Mouse (Mus musculus) G1E (cell line): Measurements from ENCODE around the gene Smoc2. TPM values are rescaled to one million over a fixed set of nuclear protein-coding genes. Genes with fewer than 3 reads are reported as not detected.

ENCODE experiments used
- ATAC-seq: 2 replicates; pipeline ENCODE4 v1.8.0; 2016; ENCODE audit warnings: mild to moderate bottlenecking; ENCODE audit not compliant: insufficient number of reproducible peaks, poor library complexity, low FRiP score, severe bottlenecking; ENCODE audit errors: extremely low read depth
- DNase-seq: peaks from one replicate; pipeline ENCODE4 v3.0.0; 2012; ENCODE audit warnings: low spot score
- H3K27me3 ChIP-seq: 2 replicates; pipeline ENCODE4 v1.6.1; 2012; ENCODE audit warnings: mild to moderate bottlenecking, low read length, inconsistent platforms; ENCODE audit not compliant: insufficient read depth
- H3K36me3 ChIP-seq: replicated peaks from 2 replicates; pipeline ENCODE3; 2012; ENCODE audit warnings: mild to moderate bottlenecking, inconsistent platforms
- H3K4me1 ChIP-seq: 2 replicates; pipeline ENCODE4 v1.6.1; 2012; ENCODE audit warnings: low read depth, low read length, inconsistent platforms, mixed read lengths; ENCODE audit not compliant: insufficient read depth
- H3K4me3 ChIP-seq: 2 replicates; pipeline ENCODE4 v1.5.1; 2012; ENCODE audit warnings: low read depth, mild to moderate bottlenecking, inconsistent platforms, low read length, moderate library complexity, mixed read lengths
- H3K9me3 ChIP-seq: replicated peaks from 2 replicates; pipeline ENCODE4 v1.6.1; 2012; ENCODE audit warnings: inconsistent platforms
- CTCF ChIP-seq: IDR thresholded peaks from 2 replicates; pipeline ENCODE4 v1.5.1; 2012; ENCODE audit warnings: low read depth, low read length, inconsistent platforms, mixed read lengths
- GATA1 ChIP-seq: IDR thresholded peaks from 2 replicates; pipeline ENCODE4 v1.6.1; 2012; ENCODE audit warnings: borderline replicate concordance, low read length, inconsistent platforms, mixed read lengths
- GATA2 ChIP-seq: IDR thresholded peaks from 2 replicates; pipeline ENCODE4 v1.6.1; 2012; ENCODE audit warnings: low read depth, low read length, inconsistent platforms, borderline replicate concordance
- POLR2AphosphoS5 ChIP-seq: IDR thresholded peaks from 2 replicates; pipeline ENCODE4 v1.6.1; 2012; ENCODE audit warnings: low read depth, low read length, inconsistent platforms; ENCODE audit not compliant: insufficient replicate concordance
- TAL1 ChIP-seq: conservative IDR thresholded peaks from 2 replicates; pipeline ENCODE4 v1.6.1; 2012; ENCODE audit warnings: low read depth, low read length, inconsistent platforms, mixed read lengths
- polyA plus RNA-seq: library from polyadenylated mRNA; stranded (reverse); fragments of >175 nt; gene quantifications from 2 replicates; pipeline ENCODE4 v1.2.3, GENCODE M21; 2012
- total RNA-seq, 2 experiments: library from RNA; stranded (forward) in 1 of 2; stranded (reverse) in 1 of 2; fragments of 200-1000 nt in 1 of 2; fragments of >200 nt in 1 of 2; fragmentation: Nextera tagmentation in 1 of 2; gene quantifications; 2 replicates each; pipeline ENCODE4 v1.2.3; 2014 to 2017

Smoc2 gene
- total and polyA plus RNA-seq, 3 experiments, result 0.55 TPM; not detected in 2

DNA sequence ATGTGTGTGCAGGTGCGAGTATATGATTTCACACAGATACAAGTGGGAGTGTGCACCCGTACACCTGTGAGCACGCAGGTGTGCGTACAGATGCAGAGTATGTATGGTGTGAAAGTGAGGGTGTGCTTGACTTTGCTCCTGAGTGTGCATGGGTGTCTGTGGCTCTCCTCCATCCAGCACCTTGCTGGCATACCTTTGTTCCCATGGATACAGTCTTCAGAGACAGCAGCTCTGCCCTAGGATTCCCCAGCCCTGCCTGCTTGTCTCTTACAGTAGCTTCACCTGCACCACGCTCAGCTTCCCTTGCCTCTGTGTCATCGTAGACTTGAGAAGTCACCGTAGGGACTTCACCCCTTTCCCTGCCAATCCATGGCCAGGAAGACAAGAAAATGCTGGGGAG lies 51.2 kb downstream of the Smoc2 start:
- H3K27me3 ChIP-seq, result peaks cover under 1% of the 10 kb centered on the region
- no peaks in the 10 kb centered on the region for H3K4me1 ChIP-seq
- no peak for DNase-seq
- no peak overlapping the region for H3K4me3 ChIP-seq
- peaks cover 20% of the 10 kb centered on the region for H3K9me3 ChIP-seq
- no peak for ATAC-seq
- H3K36me3 ChIP-seq, result no peaks in the 10 kb centered on the region
- no peak for TF ChIP-seq POLR2AphosphoS5
- no peak for TF ChIP-seq GATA1
- TF ChIP-seq TAL1, result no peak
- TF ChIP-seq GATA2, result no peak
- no peak for TF ChIP-seq CTCF

DNA sequence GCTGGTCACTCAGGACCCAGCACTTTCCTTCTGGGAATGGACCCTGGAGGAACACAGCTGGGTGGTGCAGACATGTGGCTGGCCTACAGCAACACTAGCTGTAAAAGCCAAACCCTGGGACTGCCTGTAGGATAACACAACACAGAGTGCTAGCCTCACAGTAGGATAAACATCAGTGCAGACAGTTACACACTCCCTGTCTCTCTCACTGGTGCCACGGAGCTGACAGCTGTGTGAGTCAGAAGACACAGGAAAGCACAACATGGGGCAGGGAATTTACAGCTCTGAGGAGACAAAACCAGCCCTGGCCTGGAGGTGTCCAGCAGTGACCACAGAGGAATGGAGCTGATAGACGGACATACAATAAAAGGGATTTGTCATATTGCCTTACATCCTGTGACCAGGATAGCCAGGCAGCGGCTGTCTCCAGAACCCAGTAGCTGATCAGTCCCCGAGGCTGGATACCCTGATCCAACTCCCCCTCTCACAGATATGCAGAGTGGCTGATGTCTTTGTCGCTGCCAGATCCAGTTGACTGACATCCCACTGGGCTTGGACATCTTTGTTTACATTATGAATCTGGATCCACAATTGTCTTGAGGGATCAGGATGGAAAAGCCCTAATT lies 60.7 kb downstream of the Smoc2 start:
- Histone ChIP-seq H3K4me1 (no peaks in the 10 kb centered on the region), H3K27me3 (peaks cover 3% of the 10 kb centered on the region; the same call in 1 of the 2 replicates), H3K9me3 (peaks cover 14% of the 10 kb centered on the region), H3K36me3 (no peaks in the 10 kb centered on the region), H3K4me3 (no peak overlapping the region)
- ATAC-seq (no peak), DNase-seq (no peak)
- no peak for TF ChIP-seq TAL1

DNA sequence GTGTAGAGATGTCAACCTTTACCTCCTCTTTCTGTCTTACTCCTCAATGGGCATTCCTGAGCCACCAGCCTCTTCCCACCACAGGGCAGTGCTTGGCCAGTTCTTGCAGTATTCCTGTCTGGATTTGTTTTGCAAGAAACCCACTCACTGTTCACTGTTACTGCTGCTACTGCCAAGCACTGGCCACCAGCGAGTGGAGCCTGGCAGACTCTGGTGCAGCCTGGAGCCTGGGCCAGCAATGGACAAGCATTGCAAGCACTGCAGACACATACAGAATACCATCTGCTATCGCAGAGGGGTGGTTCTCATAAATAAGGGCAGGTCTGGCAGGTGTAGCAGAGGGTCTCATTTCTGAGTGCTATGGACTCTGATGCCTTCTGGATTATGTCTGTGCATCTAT lies 61.4 kb downstream of the Smoc2 start:
- no peak for DNase-seq
- H3K36me3 ChIP-seq, result no peaks in the 10 kb centered on the region
- TF ChIP-seq CTCF, result no peak
- TF ChIP-seq GATA1, result no peak
- TF ChIP-seq TAL1, result no peak
- no peak for TF ChIP-seq POLR2AphosphoS5
- no peak for TF ChIP-seq GATA2
- H3K4me1 ChIP-seq, result no peaks in the 10 kb centered on the region
- no peak overlapping the region for H3K4me3 ChIP-seq
- ATAC-seq, result no peak
- H3K9me3 ChIP-seq, result peaks cover 16% of the 10 kb centered on the region
- peaks cover 5% of the 10 kb centered on the region for H3K27me3 ChIP-seq

DNA sequence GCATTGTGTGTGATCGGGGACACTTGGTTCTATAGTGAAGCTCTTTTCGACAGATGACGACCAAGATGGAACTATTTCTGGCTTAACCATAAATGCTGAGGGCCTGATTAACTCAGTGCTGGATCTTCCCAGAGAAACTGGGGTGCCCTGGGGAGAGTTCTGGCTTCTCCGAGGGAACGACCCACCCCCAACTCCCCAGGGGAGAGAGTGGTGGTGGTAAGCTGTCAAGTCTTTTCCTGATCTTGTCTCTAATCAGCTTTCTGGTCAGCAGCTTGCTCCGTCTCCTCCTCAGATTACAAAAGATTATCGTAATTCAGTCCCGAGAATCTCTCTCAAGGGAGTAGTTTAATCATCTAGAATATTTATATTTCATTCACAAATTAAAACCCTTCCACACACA lies 63.2 kb downstream of the Smoc2 start:
- H3K4me1 ChIP-seq, result no peaks in the 10 kb centered on the region
- H3K27me3 ChIP-seq, result peaks cover 5% of the 10 kb centered on the region
- TF ChIP-seq CTCF, result no peak
- TF ChIP-seq GATA2, result no peak
- no peak for TF ChIP-seq GATA1
- no peak for TF ChIP-seq TAL1
- no peak for TF ChIP-seq POLR2AphosphoS5
- H3K9me3 ChIP-seq, result peaks cover 19% of the 10 kb centered on the region
- no peak overlapping the region for H3K4me3 ChIP-seq
- no peak for DNase-seq
- no peak for ATAC-seq
- no peaks in the 10 kb centered on the region for H3K36me3 ChIP-seq

DNA sequence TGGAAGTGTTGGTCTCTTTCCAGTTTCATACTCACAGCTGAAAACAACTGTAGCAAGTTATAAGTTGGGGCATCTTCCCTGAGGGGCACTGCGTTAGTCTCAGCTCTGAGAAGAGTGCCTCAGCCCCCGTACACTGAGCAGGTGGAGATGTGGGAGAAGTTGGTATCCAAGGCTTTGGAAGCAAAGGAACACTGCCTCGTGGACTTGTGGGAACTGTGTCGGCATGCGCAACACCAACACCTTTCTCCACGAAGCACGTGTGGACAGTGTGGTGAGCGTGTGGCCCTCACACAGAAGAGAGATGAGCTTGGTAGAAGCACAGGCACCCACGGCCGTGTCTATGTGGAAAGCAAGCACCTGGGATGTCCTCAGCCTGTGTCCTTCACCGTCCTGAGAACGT lies 64.1 kb downstream of the Smoc2 start:
- DNase-seq, result no peak
- H3K27me3 ChIP-seq, result peaks cover 5% of the 10 kb centered on the region
- TF ChIP-seq POLR2AphosphoS5 (no peak), TAL1 (no peak), GATA1 (no peak), CTCF (no peak), GATA2 (no peak)
- H3K9me3 ChIP-seq, result peaks cover 18% of the 10 kb centered on the region
- no peaks in the 10 kb centered on the region for H3K36me3 ChIP-seq
- H3K4me3 ChIP-seq, result no peak overlapping the region
- ATAC-seq, result no peak
- no peaks in the 10 kb centered on the region for H3K4me1 ChIP-seq

DNA sequence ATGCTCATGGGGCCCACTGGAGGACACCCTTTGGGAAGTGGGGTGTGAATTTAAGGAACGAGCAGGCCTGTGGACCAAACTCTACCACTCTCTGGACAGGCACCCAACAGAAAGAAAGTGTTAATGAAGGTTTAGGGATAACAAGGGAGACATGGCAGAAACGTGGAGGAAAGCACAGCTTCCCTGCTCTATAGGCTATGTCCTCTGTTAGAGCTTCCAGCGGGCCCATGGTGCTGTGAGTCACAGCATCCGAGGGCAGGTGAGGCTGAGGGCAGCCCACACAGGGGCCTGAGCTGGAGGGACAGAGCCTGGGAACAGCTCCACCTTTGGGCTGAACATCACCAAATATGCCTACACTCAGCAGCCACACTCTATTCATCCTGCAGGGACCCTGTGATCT lies 66.2 kb downstream of the Smoc2 start:
- DNase-seq (no peak), ATAC-seq (no peak)
- H3K4me3 ChIP-seq, result no peak overlapping the region
- H3K9me3 ChIP-seq, result peaks cover 18% of the 10 kb centered on the region
- H3K27me3 ChIP-seq, result peaks cover 5% of the 10 kb centered on the region
- H3K36me3 ChIP-seq, result no peaks in the 10 kb centered on the region
- no peaks in the 10 kb centered on the region for H3K4me1 ChIP-seq
- TF ChIP-seq CTCF (no peak), GATA1 (no peak), POLR2AphosphoS5 (no peak), GATA2 (no peak), TAL1 (no peak)

DNA sequence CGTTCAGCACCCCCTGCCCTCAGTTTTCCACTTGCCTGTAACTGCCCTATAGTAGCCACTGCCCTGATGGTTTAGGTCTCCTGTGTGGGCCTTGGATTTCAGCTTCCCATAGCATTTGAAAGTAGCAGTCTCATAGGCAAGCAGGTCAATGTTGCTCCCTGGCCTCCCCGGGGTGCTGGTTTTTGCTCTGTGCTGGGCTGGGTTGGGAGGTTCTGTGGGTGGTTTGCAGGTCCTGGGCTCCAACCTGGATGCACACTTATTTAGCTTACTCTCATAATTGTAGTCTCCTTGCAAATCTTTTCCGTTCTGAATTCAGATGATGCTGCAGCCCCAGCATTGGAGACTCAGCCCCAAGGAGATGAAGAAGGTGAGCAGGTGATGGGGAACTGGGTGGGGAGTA lies 67.6 kb downstream of the Smoc2 start:
- DNase-seq, result no peak
- H3K9me3 ChIP-seq, result peaks cover 18% of the 10 kb centered on the region
- peaks cover 5% of the 10 kb centered on the region for H3K27me3 ChIP-seq
- no peaks in the 10 kb centered on the region for H3K4me1 ChIP-seq
- H3K36me3 ChIP-seq, result no peaks in the 10 kb centered on the region
- no peak overlapping the region for H3K4me3 ChIP-seq
- TF ChIP-seq CTCF, result no peak
- ATAC-seq, result no peak
